9 mouse cellular contexts compared by ENCODE assay signal in the genomic region with DNA sequence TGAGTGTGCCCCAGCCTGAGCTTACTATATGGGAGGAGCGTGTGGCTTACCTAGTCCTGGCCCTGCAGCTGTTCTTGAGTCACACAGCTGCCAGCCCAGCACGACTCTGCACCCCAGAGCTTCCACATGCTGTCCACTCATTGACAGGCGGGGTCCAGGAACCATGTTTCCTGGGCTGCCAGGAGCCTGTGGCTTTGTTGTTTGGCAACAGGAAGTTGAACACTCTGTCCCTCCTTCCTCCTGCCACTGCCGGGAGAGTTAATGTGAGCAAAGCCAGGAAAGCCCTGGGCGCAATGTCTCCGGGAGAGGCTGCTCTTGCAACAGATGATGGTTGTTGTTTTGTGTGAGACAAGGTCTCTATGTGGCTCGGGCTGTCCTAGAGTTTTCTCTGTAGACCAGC. TPM values are rescaled to one million over a fixed set of nuclear protein-coding genes. Genes with fewer than 3 reads are reported as not detected.
DNase-seq lines count a peak whose midpoint lies in the region; ATAC-seq and TF ChIP-seq lines count a peak whose summit lies in the region.
"Had no signal": no experiment of that assay in that cellular context is flagged by ENCODE, and none has a peak within 500 bp of the region (broad histone marks: within the 10 kb centered on the region; RNA-seq: fewer than 3 reads in every experiment).

No protein-coding gene starts in this region.

- TF ChIP-seq POLR2A in bone marrow, adult 2 months (IDR thresholded peaks at IDR 0.05; ENCODE audit: borderline replicate concordance, control insufficient read depth, low read depth, low read length) = no peak

- no peak for DNase-seq in hindbrain, embryonic 14.5 days (ENCODE audit: low spot score)
- DNase-seq in lung, embryonic 14.5 days = peak; percentile 50
- no peak for DNase-seq in gastrocnemius, adult 8-10 months (ENCODE audit: low spot score in 2 of 2)
- DNase-seq in layer of hippocampus, postnatal 10 days (ENCODE audit: low spot score in 2 of 2) = no peak
- DNase-seq in heart, postnatal 10 days = no peak

- H3K79me3 ChIP-seq in C2C12 (ENCODE audit: low read depth) = no peaks in the 10 kb centered on the region

- no peak for ATAC-seq in hindbrain, embryonic 16.5 days
- no peak for ATAC-seq in hindbrain, embryonic 14.5 days (ENCODE audit: low FRiP score)
- no peak for ATAC-seq in lung, embryonic 14.5 days (ENCODE audit: insufficient read depth)
- ATAC-seq: Patski had no signal

- intact Hi-C loops in heart, postnatal 10 days (cut with DNase I) = no loop called here

- no peak for TF ChIP-seq CTCF in C2C12 (IDR thresholded peaks at IDR 0.05; ENCODE audit: control insufficient read depth, insufficient read depth, insufficient read length)
- no peak for TF ChIP-seq CTCF in bone marrow, adult 2 months (IDR thresholded peaks at IDR 0.05; ENCODE audit: control insufficient read depth, insufficient read depth, low read length)
- TF ChIP-seq CTCF in lung, embryonic 14.5 days (IDR thresholded peaks at IDR 0.05; ENCODE audit: low read depth) = no peak

- no peak overlapping the region for H3K4me2 ChIP-seq in hindbrain, embryonic 16.5 days (ENCODE audit: low read length)
- H3K4me2 ChIP-seq in hindbrain, embryonic 14.5 days (replicated peaks) = no peak overlapping the region
- H3K4me2 ChIP-seq in lung, embryonic 14.5 days = no peak overlapping the region

- H3K9ac ChIP-seq in hindbrain, embryonic 16.5 days (ENCODE audit: low read depth, low read length) = no peak overlapping the region
- no peak overlapping the region for H3K9ac ChIP-seq in hindbrain, embryonic 14.5 days
- H3K9ac ChIP-seq in lung, embryonic 14.5 days = no peak overlapping the region

- peaks cover 2% of the 10 kb centered on the region; the same call in 1 of the 2 replicates for H3K4me1 ChIP-seq in hindbrain, embryonic 16.5 days (ENCODE audit: control insufficient read depth, insufficient read depth, low read depth, low read length)
- no peaks in the 10 kb centered on the region; the same call in 1 of the 2 replicates for H3K4me1 ChIP-seq in hindbrain, embryonic 14.5 days (replicated peaks; ENCODE audit: control insufficient read depth, insufficient read depth, low read length)
- peaks cover 4% of the 10 kb centered on the region for H3K4me1 ChIP-seq in bone marrow, adult 2 months (ENCODE audit: control insufficient read depth, insufficient read depth, low read length)
- no peaks in the 10 kb centered on the region for H3K4me1 ChIP-seq in lung, embryonic 14.5 days (ENCODE audit: insufficient read depth)

- H3K27me3 ChIP-seq in hindbrain, embryonic 16.5 days (replicated peaks; ENCODE audit: control insufficient read depth, insufficient read depth, low read length) = no peaks in the 10 kb centered on the region
- H3K27me3 ChIP-seq in hindbrain, embryonic 14.5 days (ENCODE audit: control insufficient read depth, insufficient read depth, low read length) = no peaks in the 10 kb centered on the region
- no peaks in the 10 kb centered on the region for H3K27me3 ChIP-seq in C2C12 (ENCODE audit: control insufficient read depth, insufficient read depth, insufficient read length)
- H3K27me3 ChIP-seq in lung, embryonic 14.5 days (ENCODE audit: insufficient read depth, low read length) = no peaks in the 10 kb centered on the region
- H3K27me3 ChIP-seq: Patski had no signal

- no peak overlapping the region for H3K4me3 ChIP-seq in hindbrain, embryonic 16.5 days (ENCODE audit: low read length)
- no peak overlapping the region for H3K4me3 ChIP-seq in hindbrain, embryonic 14.5 days (replicated peaks; ENCODE audit: low read length)
- no peak overlapping the region for H3K4me3 ChIP-seq in C2C12 (ENCODE audit: insufficient read depth, poor library complexity, severe bottlenecking)
- peak overlapping the region; percentile 15 for H3K4me3 ChIP-seq in bone marrow, adult 2 months (replicated peaks; ENCODE audit: control insufficient read depth, low read depth, low read length)
- H3K4me3 ChIP-seq in lung, embryonic 14.5 days (ENCODE audit: low read depth, low read length) = no peak overlapping the region

- no peaks in the 10 kb centered on the region for H3K79me2 ChIP-seq in C2C12 (ENCODE audit: control insufficient read depth, insufficient read depth)

- peaks cover 10% of the 10 kb centered on the region for H3K36me3 ChIP-seq in hindbrain, embryonic 16.5 days (ENCODE audit: control insufficient read depth, insufficient read depth, low read length)
- H3K36me3 ChIP-seq in hindbrain, embryonic 14.5 days (replicated peaks; ENCODE audit: control insufficient read depth, insufficient read depth) = peaks cover 26% of the 10 kb centered on the region
- no peaks in the 10 kb centered on the region for H3K36me3 ChIP-seq in C2C12 (ENCODE audit: control insufficient read depth, insufficient read depth)
- no peaks in the 10 kb centered on the region for H3K36me3 ChIP-seq in lung, embryonic 14.5 days (ENCODE audit: insufficient read depth)

- 60% methylated on average over 7 of the region's 7 CpGs for WGBS in hindbrain, embryonic 16.5 days
- 58% methylated on average over 7 of the region's 7 CpGs for WGBS in hindbrain, embryonic 14.5 days
- WGBS in bone marrow, adult 2 months = 4% methylated on average over 7 of the region's 7 CpGs
- WGBS in lung, embryonic 14.5 days = 50% methylated on average over 7 of the region's 7 CpGs

- no peaks in the 10 kb centered on the region for H3K9me3 ChIP-seq in hindbrain, embryonic 16.5 days (ENCODE audit: control insufficient read depth, low read length)
- no peaks in the 10 kb centered on the region for H3K9me3 ChIP-seq in hindbrain, embryonic 14.5 days (ENCODE audit: control insufficient read depth, low read length)
- H3K9me3 ChIP-seq in lung, embryonic 14.5 days (ENCODE audit: low read depth, low read length) = no peaks in the 10 kb centered on the region

- peak overlapping the region; percentile 39 for H3ac ChIP-seq in C2C12 (ENCODE audit: control insufficient read depth, insufficient read length, low read depth)

- peak overlapping the region; percentile 34; the same call in 1 of the 2 replicates for H3K27ac ChIP-seq in hindbrain, embryonic 16.5 days (ENCODE audit: low read depth, low read length)
- H3K27ac ChIP-seq in hindbrain, embryonic 14.5 days = no peak overlapping the region
- peak overlapping the region; percentile 22 for H3K27ac ChIP-seq in bone marrow, adult 2 months (ENCODE audit: control insufficient read depth, insufficient read depth, low read depth, low read length, poor library complexity)
- no peak overlapping the region for H3K27ac ChIP-seq in lung, embryonic 14.5 days (ENCODE audit: low read depth)

TF ChIP-seq in C2C12, 6 proteins besides CTCF, POLR2A, EP300 and RAD21:
- TF ChIP-seq MYOD1 (IDR thresholded peaks at IDR 0.05; ENCODE audit: control insufficient read depth, insufficient read length, low read depth) (peak; percentile 98), FOSL1 (IDR thresholded peaks at IDR 0.05; ENCODE audit: insufficient read depth, low read length, poor library complexity, severe bottlenecking) (no peak), MYOG (IDR thresholded peaks at IDR 0.05; ENCODE audit: control insufficient read depth, extremely low read depth, insufficient read length) (no peak), CEBPB (IDR thresholded peaks at IDR 0.05; ENCODE audit: low read depth) (no peak), MAX (IDR thresholded peaks at IDR 0.05) (peak; percentile 81), USF1 (IDR thresholded peaks at IDR 0.05; ENCODE audit: low read depth) (no peak)

RNA-seq across cellular contexts. Expression of a gene that starts 24.6 kb away (rescaled TPM):
- polyA plus RNA-seq in hindbrain, embryonic 16.5 days (2015; fragmentation: Nextera tagmentation; extraction: Ambion mirVana) = 1.8 and 2.6 TPM in 2 replicates
- 1.6 and 3.3 TPM in 2 replicates for polyA plus RNA-seq in hindbrain, embryonic 14.5 days (2014; fragmentation: Nextera tagmentation; extraction: Ambion mirVana)
- not detected for polyA plus RNA-seq in C2C12 (2012; fragmentation: generic; extraction: Trizol)
- polyA plus RNA-seq in bone marrow, adult 2 months (2011; ENCODE audit: insufficient read depth, insufficient read length, low replicate concordance, missing spikeins) = not detected in 2 replicates
- polyA plus RNA-seq in lung, embryonic 14.5 days (2014; fragmentation: Nextera tagmentation; extraction: Ambion mirVana) = not detected in 2 replicates
- total RNA-seq in gastrocnemius, adult 8-10 months (2022) = not detected
- total RNA-seq in layer of hippocampus, postnatal 10 days (2021) = not detected
- not detected for total RNA-seq in heart, postnatal 10 days (2021)

RNA-seq across cellular contexts. Expression of a gene that starts 38.7 kb away (rescaled TPM):
- 32.6 and 38.0 TPM in 2 replicates for polyA plus RNA-seq in hindbrain, embryonic 16.5 days (2015; fragmentation: Nextera tagmentation; extraction: Ambion mirVana)
- 40.1 and 42.3 TPM in 2 replicates for polyA plus RNA-seq in hindbrain, embryonic 14.5 days (2014; fragmentation: Nextera tagmentation; extraction: Ambion mirVana)
- polyA plus RNA-seq in C2C12 (2012; fragmentation: generic; extraction: Trizol) = 3.5 TPM
- polyA plus RNA-seq in bone marrow, adult 2 months (2011; ENCODE audit: insufficient read depth, insufficient read length, low replicate concordance, missing spikeins) = 30.4 and 78.7 TPM in 2 replicates
- polyA plus RNA-seq in lung, embryonic 14.5 days (2014; fragmentation: Nextera tagmentation; extraction: Ambion mirVana) = 7.1 and 8.0 TPM in 2 replicates
- total RNA-seq in gastrocnemius, adult 8-10 months (2022) = 10 to 100 TPM; 24.5 to 33.0 (median 25.0) TPM
- total RNA-seq in layer of hippocampus, postnatal 10 days (2021) = 10 to 100 TPM; 76.5 to 86.8 TPM
- total RNA-seq in heart, postnatal 10 days (2021) = 10 to 100 TPM; 18.7 to 20.1 TPM

RNA-seq across cellular contexts. Expression of a gene that starts 51.4 kb away (rescaled TPM):
- polyA plus RNA-seq in hindbrain, embryonic 16.5 days (2015; fragmentation: Nextera tagmentation; extraction: Ambion mirVana) = 28.0 and 29.3 TPM in 2 replicates
- 25.5 and 26.4 TPM in 2 replicates for polyA plus RNA-seq in hindbrain, embryonic 14.5 days (2014; fragmentation: Nextera tagmentation; extraction: Ambion mirVana)
- 32.4 TPM for polyA plus RNA-seq in C2C12 (2012; fragmentation: generic; extraction: Trizol)
- polyA plus RNA-seq in bone marrow, adult 2 months (2011; ENCODE audit: insufficient read depth, insufficient read length, low replicate concordance, missing spikeins) = 8.6 and 18.7 TPM in 2 replicates
- polyA plus RNA-seq in lung, embryonic 14.5 days (2014; fragmentation: Nextera tagmentation; extraction: Ambion mirVana) = 33.9 and 37.5 TPM in 2 replicates
- total RNA-seq in gastrocnemius, adult 8-10 months (2022) = 10 to 100 TPM; 24.3 to 30.3 (median 27.0) TPM
- total RNA-seq in layer of hippocampus, postnatal 10 days (2021) = 10 to 100 TPM; 37.7 to 40.4 TPM
- 10 to 100 TPM; 38.0 to 43.6 TPM for total RNA-seq in heart, postnatal 10 days (2021)

Comparison
In these comparisons a context has a peak if more than half of its experiments do, and no peak if none do; other contexts are left out.
1. H3K27ac ChIP-seq: peak in hindbrain, embryonic 16.5 days (single experiment) and bone marrow, adult 2 months (single experiment); none in hindbrain, embryonic 14.5 days (single experiment) and lung, embryonic 14.5 days (single experiment).